Mouse (Mus musculus) 3T3-L1 (cell line): ENCODE data around the gene Gm11096.
A peak's percentile ranks its signal among the peaks of the same experiment; 100 is the strongest.

Source experiments
- DNase-seq: peaks from one replicate; pipeline ENCODE4 v3.0.0-alpha.2; 2015; ENCODE audit warnings: low read depth, low spot score

Gene Gm11096

DNA sequence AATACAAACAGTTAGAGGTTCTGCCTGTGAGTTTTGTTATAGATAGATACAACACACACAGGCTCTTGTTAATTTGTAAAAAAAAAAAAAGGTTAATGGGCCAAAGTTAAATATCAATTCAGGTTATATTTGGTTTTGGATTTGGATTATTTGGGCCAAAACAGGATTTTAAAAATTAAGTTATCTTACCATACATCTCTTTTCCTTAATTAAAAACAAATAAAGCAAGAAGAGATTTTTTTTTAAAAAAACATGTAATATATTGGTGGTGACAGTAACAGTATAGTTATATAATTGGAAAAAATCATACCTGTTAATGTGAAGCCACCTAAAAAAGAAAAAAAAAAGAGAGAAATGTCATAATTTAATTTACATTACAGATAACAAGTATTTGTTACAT, at the start of gene Gm11096:
Gene Gm11096, plus strand, starts transcription at position 301 of the 400 bp plus-strand sequence.
- DNase-seq = no peak

DNA sequence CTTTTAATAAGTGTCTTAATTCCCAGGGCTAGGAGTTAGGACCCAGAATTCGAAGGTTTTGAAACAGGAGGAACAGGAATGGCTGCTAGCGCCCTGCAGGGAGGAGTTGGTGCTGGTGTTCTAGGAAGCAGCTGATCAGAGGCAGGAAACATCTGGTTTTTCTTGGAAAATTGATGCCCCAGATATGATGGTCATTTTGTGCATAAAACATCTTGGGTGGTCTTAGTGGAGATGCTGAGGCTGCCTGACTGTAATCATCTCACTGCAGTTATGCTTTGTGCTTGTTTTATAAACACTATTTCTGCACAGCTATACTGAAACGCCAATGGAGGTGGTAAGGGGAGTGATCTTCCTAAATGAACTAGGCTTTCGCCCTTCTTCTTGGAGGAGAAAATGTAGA, 48.5 kb upstream of the Gm11096 start:
- DNase-seq = no peak

DNA sequence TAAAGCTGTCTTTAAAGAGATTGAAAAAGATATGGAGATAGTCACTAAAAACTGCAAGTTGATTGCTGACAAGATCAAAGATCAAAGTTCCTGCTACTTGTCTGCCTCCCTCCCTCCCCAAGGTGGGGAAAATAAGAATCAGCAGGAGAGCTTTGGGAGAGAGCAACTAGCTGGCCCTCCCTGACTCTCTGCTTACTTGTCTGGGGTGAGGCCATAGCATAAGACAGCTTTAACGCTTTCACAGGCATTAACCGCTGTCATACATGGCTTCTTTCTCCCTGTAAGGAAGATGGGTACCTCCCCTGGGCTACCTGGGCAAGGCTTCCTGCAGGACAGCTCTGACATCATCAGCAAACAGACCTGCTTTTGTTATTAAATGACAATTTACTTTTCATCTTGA, 47.4 kb upstream of the Gm11096 start:
- DNase-seq = no peak

DNA sequence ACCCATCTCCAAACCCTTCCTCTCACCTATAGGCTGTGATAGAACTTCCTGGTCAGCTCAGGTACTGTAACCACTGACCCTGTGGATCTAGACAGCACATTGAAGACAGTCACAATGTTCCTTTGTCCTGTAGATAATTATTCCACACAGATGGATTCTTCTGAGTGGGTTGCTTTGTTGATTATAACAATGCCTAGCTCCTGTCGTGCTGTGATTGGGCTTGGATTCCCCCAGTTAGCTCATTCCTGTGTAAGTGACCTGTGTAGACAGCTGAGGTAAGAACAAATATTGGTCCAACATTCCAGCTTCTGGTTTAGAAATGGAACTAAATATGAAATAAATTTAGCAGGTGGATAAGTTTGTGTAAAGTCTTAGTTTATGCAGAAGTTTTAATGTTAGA, 44.1 kb upstream of the Gm11096 start:
- no peak for DNase-seq

DNA sequence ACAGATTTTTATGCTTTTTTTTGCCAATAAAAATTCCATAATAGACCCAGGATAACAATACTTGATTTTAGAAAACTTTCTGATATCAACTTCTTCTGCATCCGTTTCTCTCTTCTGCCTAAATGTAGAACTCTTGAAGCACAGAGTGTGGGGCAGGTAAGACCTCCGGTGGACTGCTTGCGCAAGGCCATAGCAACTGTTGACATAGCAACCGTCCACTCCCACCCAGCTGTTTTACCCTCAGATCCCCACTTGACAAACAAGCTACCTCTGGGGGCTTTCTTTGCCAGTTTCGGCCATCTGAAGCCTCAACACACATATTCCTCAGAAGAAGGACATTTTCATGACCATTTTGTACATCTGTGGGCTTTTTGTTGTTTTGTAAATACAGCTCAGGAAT, 41.2 kb upstream of the Gm11096 start:
- DNase-seq = no peak

DNA sequence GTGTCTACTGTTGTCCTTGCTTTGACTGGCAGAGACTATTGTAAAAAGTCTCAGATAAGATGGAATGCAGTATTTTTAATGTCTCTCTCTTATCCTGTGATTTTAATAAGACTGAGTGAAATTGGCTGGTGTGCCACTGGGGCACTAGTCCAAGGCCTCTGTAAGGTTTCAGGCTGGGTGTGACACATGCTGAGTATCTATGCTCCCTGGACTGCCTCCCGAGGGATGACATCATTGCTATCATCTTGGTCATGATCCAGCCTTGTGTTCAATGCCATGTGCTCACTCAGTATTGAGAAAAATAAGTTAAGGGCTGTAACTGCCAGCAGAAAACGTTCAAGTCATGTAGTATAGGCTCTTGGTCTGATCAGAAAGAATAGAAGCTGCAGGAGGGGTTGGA, 38.9 kb upstream of the Gm11096 start:
- DNase-seq = peak; percentile 73

DNA sequence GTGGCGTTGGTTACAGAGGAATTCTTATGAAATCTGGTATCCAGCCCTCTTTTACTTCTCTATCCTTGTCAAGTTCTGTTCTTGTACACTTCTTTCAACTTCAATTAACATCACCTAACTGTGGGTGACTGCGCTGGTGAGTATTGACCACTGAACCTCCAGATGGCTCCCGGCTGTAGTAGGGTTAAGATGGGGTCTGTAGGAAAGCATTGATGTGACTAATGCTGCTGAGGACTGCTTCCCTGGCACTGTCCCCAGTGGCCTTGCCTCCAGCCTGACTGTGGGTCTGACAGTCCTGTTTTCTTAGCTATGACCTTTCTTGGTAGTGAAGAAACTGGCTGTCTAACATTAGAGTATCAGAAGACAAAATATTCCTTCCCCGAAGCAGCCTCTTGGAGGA, 38.4 kb upstream of the Gm11096 start:
- peak; percentile 45 for DNase-seq

DNA sequence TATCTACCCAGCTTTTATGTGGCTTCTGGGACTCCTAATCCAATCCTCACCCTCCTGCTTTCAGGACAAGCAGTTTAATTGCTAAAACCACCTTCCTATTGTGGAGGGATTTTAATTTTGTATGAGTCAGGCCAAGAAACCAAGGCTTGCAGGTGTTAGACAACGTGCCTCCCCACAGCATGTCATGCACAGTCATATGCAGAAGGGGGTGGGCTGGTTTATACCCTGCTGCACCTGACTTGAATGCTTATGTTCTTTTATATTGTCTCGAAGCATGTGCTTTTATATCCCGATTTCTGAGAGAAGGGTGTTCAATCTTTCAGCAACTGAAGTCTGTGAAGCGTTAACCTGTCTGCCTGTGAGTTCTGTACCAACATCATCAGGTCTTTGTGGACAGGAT, 37.3 kb upstream of the Gm11096 start:
- DNase-seq = no peak

DNA sequence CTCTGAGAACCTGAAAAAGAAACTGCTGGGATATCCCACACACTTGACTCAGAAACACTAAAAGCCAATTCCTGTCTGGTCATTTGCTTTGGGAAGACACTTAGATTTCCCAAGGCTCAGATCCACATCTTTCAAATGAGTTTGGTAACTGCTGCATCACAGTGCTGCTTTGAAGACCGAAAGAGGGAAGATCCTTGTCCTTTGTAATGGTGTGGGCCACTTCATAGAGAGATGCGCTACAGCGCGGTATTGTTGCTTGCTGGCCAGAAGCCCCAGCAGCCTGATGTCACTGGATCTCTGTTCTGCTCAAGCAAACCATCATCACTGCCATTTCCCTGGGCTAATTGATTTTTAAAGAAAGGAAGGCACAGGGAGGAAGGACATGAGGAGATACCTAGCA, 28.8 kb upstream of the Gm11096 start:
- no peak for DNase-seq

DNA sequence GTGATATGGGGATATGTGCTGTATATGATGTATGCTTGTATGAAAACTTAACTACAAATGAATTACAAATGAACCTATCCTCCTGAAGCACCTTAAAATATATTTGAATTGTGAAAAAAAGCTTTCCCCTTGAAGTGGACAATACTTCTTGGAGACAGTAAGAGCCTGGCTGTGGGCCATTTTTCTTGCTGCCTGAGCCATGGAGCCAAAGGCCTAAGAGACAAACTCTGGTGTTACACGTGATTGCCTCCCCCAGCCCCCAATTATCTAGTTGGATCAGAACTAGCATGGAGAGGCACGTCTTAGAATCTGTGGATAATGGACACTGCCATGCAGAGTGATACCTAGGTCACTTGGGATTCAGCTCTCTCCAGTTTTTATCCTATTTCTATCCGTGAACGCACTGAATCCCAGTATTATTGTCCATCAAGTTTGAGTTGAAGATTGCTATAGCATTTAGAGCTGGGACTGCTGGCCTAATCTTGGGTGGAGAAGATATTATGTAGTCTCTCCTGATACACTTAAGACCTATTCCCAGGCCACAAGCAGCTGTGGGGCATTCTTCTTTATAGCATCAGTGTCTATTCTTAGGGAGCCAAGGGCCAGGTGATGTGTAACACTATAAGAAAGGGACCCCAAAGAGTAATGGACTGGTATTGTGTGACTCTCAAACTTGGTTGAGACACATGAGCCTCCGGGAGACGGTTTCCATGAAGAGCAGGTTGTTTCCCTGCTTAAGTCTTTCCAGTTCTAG, 25.0 kb upstream of the Gm11096 start:
- DNase-seq = no peak

DNA sequence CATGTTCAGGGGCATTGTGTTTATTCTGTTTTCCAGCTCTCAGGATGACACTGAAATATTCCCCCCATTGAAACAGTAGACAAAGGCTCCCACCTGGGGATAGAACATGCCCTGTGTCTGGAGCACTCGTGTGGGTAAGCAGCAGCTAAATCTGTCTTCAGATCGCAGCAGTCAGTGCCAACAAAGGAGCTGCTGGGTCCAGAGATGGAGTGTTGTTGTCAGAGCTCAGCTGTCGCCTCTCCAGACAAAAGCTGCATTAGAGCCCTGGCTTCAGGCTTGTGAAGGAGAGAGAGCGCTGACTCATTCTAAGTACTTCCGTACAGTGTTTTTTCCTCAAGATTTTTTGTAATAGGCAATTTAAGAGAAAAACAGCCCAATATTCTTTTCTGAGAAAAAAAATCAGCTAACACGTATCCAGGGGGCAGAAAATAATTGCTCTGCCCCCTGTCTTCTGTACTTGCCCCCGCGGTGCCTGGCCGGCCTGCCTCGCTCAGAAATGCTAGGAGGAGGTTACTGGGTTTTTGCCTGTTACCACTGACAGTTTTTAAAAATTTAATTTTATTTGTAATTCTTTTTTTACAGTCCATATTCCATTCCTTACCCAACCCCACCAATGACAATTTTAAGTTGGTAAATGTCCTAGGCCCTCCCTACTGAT, 21.6 kb upstream of the Gm11096 start:
- DNase-seq = no peak

DNA sequence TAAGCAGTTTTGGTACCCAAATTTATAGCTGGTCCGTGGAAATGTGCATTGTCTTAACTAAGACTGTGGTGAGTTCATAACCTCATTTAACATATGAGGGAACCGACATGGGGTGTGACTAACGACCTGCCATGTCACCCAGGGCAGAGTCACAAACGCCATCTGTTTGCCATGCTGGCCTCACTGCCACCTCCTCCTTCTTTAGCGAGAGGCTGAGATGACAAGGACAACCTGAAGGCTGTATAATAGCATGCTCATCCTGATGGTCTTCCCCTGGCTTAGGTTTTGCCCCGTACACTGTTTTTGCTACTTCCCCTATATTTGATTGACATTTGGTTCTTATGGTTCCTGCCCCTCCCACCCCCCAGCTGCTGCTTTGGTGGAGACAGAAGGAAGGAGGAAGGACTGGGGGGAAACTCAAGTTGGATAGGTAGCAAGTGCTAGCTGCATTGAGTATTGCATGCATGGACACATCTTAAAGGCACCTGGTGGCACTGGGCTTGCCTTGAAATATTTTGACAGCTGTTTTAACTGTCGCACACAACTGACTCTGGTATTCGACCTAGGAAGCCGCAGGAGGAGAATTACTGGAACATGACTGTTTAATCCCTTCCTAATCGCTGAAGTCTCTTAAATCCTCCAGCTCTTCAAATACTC, 17.2 kb upstream of the Gm11096 start:
- DNase-seq = no peak

DNA sequence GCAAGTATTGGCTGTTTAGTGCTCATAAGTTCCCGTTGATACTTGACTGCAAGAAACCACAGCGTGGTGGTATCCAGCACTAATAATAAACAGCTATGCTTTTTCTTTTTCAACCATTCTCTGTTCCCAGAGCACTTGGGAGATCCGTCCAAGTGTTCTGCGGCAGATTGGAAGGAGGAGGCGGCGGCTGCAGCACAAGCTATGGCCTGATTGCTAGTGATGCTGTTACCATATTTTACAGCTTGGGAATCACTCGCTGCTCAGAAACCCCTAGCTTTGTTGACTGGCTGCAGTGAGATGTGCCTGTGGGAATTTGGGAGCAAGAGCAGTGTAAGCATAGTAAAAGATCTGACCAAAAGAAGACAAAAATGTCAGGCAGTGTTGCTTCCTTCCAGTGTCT, 14.3 kb upstream of the Gm11096 start:
- DNase-seq = no peak

DNA sequence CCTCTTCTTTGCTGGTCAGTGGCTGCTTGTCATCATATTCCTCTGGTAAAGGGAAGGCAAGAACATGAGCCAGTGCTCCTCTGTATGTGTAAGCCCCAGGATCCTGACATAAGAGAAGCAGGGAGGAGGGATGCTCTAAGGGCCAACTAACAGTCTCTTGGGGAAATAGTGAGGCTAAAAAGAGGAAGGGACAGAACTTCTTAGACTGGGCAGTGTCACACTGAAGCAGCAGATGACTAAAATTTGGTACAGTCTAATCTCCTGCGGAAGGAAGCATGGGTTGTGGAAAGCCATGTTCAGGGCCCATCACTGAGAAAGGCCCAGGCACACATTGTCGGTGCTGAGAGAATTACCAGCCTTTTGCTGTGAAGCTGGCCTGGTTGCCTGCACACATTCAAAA, 8.8 kb upstream of the Gm11096 start:
- DNase-seq = no peak

DNA sequence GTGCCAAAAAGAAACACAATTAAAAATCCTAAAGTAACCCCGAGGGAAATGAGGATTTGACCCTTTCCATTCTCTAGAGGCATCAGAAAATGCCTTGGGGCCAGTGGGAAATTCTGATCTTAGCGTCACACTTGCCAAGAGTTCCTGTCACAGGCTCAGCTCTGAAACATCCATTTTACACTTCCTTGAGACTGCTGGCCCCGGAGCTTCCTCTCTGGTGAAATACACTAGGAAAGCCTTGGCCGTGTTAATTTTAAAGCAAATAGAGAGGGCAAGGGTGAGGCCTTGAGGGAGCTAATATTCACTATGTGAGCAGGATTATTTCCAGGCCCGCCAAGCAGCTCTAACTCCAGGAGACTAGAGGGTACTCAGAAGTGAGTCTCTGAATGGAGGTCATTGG, 8.4 kb upstream of the Gm11096 start:
- no peak for DNase-seq

DNA sequence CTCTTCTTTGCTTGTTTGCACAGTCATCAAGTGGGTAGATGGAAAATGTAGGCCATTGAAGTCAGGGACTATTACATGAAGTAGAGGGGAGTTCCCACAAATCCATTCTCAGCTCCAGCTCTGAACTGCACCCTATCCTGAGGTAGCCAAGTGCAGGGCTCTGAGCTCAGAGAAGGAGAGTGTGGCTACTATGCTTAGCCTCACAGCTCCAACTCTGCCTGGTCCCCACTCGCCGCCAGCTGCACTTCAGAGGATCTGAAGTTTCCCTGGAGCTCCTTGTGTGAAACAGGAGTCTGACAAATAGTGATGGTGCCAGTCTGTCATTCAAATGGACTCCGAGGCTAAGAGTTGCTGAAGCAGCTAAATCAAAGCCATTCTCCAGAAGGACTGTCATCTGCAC, 13.7 kb downstream of the Gm11096 start:
- no peak for DNase-seq

DNA sequence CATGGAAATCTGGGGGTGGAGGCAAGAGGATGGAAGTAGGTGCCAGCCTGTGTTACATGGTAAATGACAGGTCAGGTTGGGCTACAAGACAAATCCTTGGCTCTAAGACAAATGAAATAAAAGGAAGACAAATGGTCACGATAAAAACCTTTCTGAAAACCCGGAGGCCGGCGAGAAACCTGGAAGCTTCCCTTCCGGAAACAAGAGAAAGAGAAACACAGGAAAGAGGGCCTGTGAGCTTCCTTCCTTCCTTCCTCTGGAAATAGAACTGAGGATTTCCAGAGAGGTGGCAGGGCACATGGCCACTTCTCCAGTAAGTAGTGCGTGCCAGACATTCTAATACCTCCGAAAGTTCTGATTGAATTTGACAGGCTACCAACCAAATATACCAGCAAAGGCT, 14.4 kb downstream of the Gm11096 start:
- no peak for DNase-seq

DNA sequence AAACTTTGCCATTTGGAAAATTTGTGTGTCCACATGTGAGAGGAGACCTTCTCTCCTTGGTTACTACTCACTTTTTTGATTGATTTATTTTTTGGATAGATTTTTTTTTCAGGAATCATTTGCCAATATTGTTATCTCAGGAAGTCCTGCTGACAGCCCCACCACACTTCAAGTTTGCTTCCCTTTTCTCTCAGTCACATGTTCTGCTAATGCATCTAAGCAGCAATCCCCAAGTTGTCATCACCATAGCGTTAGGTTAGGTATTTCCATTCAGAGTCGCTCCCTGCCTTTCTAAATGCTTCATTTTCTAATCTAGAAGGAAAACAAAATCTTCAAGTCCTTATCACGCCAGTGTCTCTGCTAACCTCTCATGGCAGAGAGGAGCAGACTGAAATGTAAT, 17.8 kb downstream of the Gm11096 start:
- DNase-seq = no peak

DNA sequence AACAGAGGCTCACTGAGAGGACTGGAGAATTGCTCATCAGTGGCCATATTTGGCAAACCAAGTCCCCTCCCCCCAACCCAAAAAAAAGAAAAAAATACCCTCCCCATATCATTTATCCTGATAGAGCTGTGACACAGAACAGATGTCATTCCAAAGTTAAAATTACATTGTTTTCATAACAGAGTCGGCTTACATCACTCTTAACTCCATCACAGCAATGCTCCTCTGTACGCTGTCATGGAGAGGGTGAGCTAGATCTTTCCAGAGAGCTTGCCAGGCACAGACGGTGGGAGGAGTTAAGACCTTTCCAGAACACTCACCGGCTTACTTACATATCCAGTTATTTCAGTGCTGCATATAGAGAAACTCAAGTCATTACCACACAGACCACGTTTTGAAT, 27.4 kb downstream of the Gm11096 start:
- peak; percentile 11 for DNase-seq

DNA sequence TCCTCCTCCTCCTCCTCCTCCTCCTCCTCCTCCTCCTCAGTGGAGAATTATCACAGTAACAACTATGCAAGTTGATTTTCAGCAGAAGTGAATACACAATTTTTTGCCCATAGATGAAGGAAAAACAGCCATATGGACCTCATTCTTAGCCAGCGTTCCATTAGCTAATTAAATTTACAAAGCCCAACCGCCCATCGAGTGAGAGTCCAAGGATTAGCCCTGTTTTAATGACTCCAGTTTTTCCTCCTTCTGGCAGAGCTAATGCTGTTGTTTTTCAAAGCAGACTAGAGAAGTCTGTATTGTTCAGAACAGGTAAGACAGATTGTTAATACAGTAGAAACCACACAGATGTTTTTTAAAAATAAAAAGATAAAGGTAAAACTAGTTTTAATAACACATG, 31.8 kb downstream of the Gm11096 start:
- no peak for DNase-seq

DNA sequence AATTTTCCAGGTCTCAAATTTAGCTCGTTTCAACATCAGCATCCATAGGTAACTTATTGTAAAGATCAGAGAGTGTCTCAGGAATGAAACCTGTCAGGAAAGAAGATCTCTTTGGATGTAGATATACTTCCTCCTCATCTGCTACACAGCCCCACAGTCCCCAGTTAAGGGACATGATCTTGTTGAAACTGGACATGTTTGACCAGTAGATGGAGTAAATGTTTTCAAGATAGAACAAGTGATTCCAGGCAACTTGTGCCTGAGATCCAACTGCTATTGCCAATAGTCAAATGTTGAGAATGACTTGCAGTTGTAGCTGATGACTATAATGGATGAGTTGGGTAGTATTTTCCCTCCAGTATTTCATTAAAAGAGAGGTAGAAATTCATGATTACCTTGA, 35.9 kb downstream of the Gm11096 start:
- DNase-seq = peak; percentile 4

DNA sequence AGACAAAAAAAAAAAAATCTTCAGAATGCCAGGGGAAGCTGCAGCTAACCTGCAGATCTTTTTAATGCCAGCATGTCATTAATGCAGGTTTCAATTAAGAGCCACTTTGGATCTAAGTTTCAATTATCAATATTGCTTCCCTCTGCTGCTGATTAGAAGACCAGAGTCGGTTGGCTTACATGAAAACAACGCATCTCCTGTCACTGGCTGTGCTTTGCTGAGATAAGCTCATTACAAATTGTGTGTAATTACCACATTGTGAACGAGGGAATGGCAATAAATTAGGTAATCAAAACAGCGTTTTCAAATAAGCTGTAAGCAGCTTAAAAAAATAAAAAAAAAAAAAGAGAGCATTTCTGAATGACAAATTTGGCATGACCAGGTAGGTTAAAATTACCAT, 38.2 kb downstream of the Gm11096 start:
- DNase-seq = no peak
